Mouse (Mus musculus): ENCODE data around the gene Fgd3. TPM values are rescaled to one million over a fixed set of nuclear protein-coding genes. Genes with fewer than 3 reads are reported as not detected.

The Fgd3 gene
- total RNA-seq, 2 experiments from 2014 or later: 6.8 to 6.9 TPM

DNA sequence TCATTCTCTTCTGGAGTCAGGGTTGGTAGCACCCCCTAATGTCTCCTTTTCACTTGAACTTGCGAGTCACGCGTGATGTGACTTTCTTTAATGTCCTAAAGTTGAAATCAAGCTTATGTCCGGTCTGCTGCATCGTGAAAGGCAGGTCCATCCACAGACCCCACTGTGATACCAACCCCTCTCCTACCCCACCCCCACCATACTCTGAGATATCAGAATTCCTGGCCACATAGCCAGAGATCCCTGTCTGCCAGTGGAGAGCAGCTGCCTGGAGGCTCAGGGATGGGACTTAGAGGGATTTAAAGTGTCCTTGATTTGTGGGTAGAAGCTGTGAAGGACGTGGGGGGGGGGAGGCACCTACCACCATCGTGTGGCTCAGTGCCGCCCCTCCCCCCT is 71.6 kb downstream of the Fgd3 start, which contains the start of gene Susd3:
Susd3 (minus strand) TSS at position 240 of the 396 bp plus-strand sequence.
- DNase-seq: no peak

DNA sequence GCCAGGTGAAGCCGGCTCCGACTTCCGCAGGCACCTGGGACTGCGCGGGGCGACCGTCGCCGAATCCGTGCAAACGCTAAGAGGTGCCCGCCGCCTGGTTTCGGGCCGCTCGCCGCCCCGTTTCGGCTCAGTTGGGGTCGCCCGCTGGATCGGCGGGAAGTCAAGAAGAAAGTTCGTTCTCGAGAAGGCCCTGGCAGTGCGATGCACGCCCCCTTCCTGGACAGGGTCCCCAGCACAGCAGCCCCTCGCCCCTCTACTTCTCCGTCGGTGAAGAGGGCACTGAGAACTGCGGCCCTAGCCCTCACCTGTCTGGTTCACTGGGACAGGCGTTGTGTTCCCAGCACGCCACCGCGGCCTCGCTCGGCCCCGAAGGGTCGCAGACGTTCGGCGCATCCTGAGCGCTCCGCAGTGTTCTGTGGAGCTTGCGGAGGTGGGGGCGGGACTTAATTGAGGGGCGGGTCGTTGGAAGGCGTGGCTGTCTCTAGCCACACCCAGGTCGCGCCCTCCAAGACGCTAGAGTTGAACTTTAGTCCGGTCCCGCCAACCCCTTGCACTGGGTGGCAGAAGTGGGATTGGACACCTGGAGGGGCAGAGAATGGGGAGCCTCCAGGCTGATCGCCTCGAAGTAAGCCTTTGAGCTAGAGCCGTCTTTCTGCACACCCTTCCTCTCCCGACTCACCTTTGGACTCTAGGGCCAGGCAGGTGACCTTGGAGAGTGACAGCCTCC is 72.2 kb downstream of the Fgd3 start:
- DNase-seq: no peak

DNA sequence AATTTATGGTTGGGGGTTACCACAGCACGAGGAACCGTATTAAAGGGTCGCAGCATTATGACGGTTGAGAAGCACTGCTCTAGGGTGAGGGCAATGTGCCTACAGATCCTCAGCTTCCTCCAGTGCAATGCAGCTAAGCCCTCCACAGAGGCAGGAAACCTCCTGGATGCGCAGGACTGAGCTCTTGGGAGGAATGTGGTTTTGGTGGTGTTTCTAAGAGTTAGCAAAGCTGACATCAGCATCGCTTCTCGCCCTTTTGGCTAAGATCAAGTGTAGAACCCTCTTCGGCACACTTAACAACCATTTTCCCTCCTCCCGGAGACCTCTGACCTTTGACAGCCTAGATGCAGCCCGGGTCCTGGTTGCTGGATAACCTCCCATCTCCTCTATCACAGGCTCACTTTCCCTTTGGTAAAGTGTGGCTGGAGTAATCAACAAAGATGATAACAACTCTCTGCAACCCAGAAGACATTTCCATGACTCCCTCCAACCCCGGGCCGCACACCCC is 72.8 kb downstream of the Fgd3 start:
- no peak for DNase-seq

GRCm38 (mm10) chr13:49246626-49247025 is 73.5 kb downstream of the Fgd3 start:
- DNase-seq: no peak

- no peak for DNase-seq
Measured at GRCm38 (mm10) chr13:49246011-49246410, 74.1 kb downstream of the Fgd3 start.

DNA sequence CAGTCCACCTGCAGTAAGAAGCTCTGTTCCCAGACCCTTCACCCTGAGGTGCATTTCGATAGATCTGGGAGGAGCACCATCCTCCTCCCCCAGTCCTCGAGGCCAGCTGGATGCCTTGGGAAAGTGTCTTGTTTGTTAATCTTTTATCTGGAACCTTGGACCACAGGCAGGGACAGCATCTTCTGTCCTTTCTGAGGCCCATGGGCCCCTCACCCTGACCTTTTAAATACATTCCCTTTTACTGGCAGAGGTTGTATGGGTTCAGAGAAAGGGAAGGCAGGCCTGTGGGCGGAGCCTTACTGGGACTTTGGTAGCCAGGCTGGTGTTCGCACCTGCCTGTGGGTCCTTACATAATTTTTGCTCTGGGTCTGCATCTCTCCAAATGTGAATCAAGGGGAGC is 74.9 kb downstream of the Fgd3 start:
- no peak for DNase-seq

GRCm38 (mm10) chr13:49243492-49243891 is 76.6 kb downstream of the Fgd3 start:
- no peak for DNase-seq

- peak in 1 of 2 experiments; percentile 14 for DNase-seq
Measured at GRCm38 (mm10) chr13:49242321-49243065, 77.6 kb downstream of the Fgd3 start.

- no peak for DNase-seq
Measured at GRCm38 (mm10) chr13:49238737-49239136, 81.4 kb downstream of the Fgd3 start.

DNA sequence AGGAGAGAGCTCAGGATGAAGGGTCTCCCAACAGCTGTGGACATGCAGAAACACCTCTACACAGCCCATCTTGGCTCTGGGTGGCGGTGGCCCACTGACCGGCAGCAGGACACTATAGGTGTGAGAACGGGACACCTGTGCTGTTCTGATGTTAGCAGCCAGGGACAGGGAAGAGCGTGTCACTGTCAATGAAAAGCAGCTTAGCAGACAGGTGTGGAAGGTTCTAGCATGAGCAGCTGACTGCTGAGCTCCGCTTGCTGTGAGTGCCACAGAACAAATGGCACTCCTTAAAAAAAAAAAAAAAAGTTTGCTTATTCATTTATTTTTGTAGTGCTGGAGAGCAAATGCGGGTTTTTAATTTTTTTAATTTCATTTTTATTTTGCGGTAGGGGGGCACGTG is 82.5 kb downstream of the Fgd3 start:
- DNase-seq: no peak

DNA sequence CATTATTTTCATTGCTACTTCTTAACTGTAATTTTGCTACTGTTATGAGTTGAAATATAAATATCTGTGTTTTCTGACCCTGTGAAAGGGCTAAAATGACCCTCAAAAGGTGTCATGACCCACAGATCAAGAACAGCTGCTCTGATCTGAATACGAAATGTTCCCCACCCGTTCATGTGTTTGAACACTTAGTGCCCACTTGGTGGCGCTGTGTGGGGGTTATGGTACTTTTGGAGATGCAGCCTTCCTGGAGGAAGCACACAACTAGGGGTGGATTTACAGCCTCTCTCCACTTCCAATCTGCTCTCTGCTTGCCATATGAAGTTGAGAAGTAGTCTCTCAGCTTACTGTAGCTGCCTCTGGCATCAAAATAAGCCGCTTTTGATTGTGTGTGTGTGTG is 85.4 kb downstream of the Fgd3 start:
- no peak for DNase-seq

DNA sequence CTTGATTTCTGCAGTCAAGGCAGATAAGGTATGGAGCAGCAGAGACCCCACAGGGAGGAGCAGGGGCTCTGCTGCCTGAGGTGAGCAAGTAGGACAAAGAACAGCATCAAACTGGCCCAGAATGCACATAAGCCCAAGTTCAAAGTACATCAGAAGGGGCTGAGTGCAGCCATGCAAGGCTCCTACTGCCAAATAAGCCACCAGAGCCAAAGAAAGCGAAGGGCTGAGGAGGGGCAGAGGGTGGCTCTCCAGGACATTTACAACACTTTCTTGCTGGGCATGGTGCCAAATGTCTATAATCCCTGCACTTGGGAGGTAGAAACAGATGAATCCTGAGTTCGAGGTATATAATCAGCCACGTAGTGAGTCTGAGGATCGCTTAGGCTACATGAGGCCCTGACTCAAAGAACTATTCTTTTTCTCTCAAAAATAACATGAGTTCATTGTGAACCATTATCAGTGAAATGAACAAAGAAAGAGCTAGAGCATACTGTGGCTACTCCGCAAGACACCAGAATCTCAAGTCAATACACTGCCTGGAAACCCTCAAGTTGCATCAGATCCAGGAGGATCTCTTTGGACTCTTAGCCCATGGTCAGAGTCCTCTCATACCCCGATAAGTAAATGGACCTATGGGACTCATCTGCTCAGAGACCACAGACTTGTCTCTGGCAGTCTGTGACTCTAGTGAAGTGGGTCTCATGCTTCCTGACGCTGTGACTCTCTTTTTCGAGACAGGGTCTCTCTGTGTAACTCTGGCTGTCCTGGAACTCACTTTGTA is 86.1 kb downstream of the Fgd3 start:
- no peak for DNase-seq

DNA sequence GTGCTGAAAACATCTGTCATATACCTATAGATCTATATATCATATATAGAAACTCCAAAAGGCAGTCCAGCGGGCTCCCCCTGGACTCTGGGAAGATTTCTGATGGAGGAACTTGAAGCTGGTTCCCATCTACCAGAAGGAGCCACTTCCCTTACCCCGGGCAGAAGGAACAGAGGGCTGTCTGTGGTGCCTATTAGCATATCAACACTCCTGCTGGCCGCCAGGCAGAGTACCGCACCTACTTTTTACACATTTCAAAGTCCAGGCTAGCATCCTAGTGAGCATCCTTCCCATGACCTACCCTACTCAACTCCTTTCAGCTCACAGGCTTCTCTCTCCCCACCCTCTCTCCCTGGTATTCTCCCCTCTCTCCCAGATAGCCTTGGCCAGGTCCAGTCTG is 94.5 kb downstream of the Fgd3 start:
- DNase-seq: no peak

- no peak for DNase-seq
Measured at GRCm38 (mm10) chr13:49225159-49225558, 95.0 kb downstream of the Fgd3 start.

DNA sequence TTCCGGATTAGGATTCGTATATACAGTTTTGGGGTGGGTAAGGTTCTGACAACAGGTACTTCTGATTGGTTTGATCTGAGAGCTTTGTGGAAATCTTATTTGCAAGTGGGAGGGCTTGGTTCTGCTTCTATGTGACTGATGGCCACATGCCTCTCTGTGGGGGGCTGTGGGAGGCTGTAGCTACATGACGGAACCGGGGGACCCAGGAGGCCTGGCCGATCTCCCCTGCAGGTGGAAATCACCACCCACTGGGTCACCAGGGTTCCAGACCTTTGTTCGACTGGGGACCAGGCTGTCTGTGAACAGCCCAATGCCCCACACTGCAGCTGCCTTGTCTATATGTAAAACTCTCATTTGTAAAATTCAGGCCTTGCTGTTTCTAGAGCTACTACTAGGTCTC is 95.4 kb downstream of the Fgd3 start:
- DNase-seq: no peak

GRCm38 (mm10) chr13:49224314-49224713 is 95.8 kb downstream of the Fgd3 start:
- DNase-seq: no peak

- DNase-seq: no peak
Measured at GRCm38 (mm10) chr13:49220912-49221311, 99.2 kb downstream of the Fgd3 start.

DNA sequence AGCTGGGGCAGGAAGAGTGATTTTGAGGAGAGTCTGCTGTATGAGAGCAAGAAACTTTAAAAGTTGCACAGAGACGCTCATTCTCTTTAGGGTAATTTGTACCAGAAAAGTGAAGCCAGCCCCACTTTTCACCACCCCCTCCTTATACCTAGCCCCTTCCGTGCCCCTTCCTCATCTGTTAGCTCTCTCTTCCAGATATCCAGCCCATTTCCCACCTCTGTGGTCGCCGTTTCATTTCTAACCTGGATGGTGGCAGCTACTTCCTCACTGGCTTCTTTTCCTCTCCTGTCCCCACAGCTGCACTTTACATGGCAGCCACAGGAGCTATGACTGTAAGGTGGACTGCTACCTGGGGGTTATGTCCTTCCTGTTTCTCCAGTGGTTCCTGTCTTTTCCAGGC is 100.7 kb downstream of the Fgd3 start:
- DNase-seq: no peak

DNA sequence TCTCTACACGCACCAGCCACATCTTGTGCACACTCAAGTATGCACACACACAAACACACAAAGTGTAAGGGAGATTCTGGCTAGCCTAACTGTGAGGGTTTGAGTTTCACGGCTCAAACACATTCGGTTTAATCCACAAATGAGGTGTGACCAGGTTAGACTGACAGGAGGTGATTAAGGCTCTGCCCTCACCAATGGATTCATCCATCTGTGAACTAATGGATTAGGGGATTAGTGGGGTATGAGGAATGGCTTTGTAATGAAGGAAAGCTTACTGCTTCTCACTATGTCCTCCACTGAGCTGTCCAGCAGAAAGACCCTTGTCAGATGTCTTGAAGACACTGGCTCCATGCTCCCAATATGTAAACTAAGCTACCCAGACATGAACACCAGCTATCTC is 101.5 kb downstream of the Fgd3 start:
- no peak for DNase-seq

DNA sequence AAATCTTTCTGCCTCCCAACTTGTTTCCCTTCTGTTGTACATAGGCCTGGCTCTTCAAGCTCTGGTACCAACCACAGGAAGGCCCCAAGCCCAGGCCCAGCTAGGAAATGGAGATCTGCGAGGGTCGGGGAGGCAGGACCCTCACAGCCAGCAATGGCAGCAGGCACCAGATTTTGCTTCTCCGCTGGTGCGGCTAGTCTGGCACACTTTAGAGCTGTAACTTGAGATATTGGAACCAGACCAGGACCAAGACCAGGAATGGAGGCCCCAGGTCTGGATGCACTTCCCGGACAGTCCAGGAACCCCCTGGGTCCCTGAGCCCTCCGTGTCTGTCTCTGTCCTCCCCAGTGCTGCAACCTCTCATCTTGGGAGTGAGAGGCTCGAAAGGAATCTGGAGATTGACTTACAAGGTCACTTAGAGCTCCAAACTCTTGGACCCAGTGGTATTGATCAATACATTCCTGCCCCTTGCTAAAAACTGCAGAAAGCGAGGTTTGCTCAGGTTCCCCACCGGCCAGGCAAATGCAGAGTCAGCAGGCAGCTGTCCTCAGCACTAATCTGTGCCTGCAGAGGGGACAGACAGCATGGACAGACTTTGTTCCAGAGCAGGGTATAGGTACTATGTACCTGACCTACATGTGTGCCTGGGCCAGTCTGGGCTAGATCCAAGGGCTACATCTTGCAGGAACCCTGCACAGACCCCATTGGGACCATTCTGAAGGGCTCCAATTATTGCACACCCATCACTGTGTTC is 103.1 kb downstream of the Fgd3 start:
- no peak for DNase-seq

- no peak for DNase-seq
Measured at GRCm38 (mm10) chr13:49216220-49216552, 103.9 kb downstream of the Fgd3 start.

GRCm38 (mm10) chr13:49215504-49216219 is 104.4 kb downstream of the Fgd3 start, which contains the start of gene Card19:
Gene Card19 (minus strand): TSS chr13:49216037.
- DNase-seq: peak; percentile 85 to 87
